Mouse (Mus musculus) R1 (cell line): ENCODE measurements around the gene Lhfpl5.

ENCODE experiments used
- DNase-seq: peaks from one replicate; pipeline ENCODE4 v3.0.0-alpha.2; 2018; ENCODE audit warnings: low read depth, low spot score

Gene Lhfpl5

DNA sequence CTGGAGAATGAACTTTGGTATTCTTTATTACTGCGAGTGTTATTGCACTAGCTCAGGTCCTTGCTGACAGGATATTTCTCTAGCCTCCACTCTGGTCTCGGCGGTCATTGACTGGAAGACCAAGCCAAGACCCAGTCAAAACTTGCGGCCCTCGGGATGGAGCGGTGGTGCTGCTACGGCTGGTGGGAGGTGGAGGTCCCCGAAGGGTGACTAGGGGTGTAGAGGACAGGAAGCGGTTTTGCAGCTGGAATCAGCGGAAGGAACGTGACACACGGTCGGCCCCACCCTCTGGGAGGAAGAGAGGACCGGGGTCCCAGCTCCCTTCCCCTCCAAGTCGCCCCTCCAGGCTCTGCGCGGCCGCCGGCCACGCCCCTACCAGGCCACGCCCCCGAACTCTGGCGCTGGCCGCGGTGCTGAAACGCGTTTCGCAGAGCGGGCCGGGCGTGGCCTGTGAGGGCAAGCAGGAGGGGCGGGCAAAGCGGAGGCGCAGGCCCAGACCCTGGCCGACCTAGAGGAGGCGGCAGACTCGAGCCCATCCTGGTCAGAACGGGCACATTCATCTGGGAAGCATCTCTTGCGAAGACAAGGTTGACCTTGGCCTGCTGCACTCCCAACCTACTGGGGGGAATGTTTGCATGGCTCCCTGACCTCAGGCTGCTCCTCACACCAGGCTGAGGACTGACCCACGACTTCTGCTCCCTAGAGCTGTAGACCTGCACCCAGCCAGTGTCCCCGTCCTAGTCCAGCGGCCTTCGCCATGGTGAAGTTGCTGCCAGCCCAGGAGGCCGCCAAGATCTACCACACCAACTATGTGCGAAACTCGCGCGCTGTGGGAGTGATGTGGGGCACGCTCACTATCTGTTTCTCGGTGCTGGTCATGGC is at the start of gene Lhfpl5:
TSS of gene Lhfpl5 (plus strand) at position 398 of the 882 bp plus-strand sequence.
- peak; percentile 77 for DNase-seq

DNA sequence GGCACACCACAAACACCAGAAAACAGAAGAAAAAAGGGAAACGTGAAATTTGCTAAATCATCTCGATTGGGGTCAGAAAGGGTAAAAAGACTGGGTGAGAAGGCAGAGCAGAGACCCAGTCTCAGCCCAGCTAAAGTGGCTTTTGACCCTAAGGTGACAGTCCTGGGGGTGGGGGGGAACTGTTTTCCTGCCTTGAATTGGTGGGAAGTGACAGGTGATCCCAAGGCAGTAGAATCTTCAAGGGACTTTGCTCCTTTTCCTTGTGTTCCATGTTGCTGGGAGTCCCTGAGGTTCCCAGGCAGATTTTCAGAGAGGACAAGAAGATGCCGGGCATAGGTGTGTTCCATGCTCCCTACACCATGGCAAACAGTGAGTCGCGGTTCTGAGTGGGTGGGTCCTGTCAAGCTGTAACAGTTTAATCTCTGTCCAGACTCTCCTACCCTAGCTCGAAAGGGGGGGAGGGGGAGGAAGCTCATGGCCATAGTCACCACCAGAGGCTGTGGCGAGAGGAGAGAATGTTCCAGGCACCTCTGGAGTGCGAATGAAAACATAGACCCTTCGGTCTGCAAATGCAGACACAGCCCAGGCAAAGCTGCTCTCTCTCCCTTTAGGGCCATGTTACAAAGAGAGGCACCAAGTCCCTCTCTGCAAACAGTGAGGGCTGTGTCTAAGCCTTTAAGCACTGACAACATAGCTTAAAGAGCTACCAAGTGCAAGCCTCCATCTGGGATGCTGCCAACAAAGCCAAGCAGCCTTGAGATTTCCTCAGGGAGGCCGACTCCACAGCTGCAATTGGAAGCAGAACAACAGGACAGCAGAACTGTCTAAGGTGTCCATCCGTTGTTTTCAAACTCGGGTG is 48.0 kb upstream of the Lhfpl5 start:
- DNase-seq = no peak

DNA sequence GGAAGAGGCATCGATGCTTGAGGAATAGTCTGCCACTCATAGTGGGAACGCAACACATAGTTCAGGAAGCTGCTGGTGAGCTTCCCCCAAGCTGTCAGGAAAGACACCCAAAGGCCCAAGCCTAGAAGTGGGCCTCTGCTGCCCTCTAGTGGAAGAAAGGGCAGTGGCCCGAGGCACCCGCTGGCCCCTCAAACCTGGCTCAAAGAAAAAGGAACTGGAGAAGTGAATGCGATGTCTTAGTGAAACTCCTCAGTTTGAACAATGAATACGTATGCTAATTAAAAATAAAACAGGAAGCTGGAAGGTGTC is 47.4 kb upstream of the Lhfpl5 start:
- DNase-seq = peak; percentile 72

DNA sequence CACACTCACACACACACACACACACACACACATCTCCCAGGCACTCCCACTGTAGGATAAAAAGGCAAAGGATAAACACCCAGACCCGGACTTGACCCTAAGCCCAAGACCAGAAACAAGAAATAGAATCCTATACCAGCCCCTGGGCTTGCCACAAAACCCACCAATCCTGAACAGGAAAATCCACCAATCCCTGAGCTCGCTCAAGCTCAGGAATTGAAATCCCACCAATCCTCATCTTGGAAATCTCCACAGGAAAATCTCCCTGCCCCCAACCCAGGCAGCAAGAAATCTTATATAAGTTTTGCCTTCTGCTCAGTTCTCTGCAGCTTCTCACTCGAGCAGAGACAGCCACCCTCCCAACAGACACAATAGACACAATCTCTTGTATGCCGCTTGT is 46.3 kb upstream of the Lhfpl5 start:
- DNase-seq = peak; percentile 82

DNA sequence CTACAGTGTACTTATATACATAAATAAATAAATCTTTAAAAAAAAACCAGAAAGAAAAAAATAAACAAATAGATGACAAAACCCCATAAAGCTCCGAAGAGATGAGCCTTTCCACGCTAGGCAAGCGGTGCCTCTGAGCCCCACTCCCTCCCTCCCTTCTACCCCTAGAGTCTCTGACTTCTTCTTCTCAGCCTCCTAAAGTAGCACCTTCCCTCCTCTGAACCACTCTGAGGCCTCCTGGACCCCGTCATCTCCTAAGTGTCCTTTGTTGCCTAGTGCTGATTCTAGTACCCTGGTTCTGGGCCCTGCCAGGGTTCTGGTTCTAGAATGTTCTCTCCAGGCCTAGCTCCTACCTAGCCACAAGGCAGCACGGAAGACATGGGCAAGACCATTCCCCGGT is 44.9 kb upstream of the Lhfpl5 start, which contains the start of gene Armc12:
TSS of gene Armc12 (plus strand) at position 301 of the 400 bp plus-strand sequence.
- no peak for DNase-seq

DNA sequence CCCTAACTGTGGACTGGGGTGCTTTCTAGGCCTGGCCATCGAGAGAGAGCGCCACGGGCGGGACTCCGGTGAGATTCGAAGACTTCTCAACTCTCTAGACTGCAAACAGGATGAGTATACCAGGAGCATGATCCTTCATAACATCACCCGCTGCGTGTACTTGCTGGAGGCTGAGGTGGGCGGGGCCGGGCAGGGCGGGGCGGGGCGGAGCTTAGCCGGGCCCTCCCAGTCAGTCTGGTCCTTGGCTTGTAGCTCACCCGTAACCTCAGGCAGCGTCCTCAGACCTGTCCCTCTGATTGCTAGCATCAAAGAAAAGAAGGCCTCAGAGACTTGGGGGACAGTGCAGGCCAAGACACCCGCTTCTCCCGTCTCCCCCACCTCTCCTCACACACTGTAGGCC is 43.5 kb upstream of the Lhfpl5 start:
- peak; percentile 78 for DNase-seq

DNA sequence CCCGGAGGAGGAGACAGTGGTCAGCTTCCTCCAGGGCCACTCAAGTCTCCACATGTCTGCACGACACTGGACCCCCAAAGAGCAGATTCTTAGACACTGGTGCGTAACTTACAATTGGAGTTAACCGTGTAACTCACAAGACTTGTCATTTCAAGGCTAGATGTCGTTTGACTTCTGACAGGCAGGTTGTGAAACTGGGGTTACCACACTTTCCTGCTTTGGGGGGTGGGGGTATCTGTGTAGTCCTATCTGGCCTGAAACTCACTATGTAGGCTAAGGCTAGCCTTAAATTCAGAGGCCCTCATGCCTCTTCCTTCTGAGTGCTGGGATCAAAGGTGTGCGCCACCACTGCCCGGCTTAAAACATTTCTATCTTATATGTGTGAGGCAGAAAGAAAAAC is 42.9 kb upstream of the Lhfpl5 start:
- DNase-seq = no peak

DNA sequence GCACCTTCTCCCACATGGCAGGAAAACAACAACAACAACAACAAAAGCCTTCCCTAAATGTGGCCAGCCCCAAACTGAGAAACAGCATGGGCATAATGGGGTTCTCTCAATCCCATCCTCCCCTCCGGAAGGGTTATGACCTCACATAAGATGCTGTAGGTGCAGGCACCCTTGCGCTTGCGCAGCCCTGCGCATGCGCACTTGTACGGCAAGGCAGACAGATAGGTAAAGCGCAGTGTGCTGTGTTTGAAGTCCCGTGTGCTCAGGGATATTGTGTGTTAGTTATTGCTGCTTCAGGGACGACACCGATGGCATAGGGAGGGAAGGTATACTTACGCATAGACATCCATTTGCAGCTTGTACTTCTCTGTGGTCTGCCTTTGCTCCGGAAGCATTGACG is 42.1 kb upstream of the Lhfpl5 start:
- DNase-seq = peak; percentile 89

DNA sequence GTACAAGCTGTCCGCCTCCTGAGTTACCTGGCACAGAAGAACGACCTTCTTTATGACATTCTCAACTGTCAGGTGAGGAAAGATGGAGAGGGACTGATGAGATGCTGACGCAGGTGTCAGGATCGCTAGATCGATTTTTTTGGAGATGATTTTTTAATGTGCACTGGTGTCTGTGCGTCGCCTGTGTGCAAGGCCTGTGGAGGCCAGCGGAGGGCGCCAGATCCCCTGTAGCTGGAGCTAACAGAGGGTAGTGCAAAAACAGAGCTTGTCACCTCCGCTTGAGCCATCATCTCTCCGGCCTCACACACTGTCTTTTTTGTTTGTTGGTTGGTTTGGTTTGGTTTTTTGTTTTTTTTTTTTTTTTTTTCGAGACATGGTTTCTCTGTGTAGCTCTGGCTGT is 37.6 kb upstream of the Lhfpl5 start:
- peak; percentile 78 for DNase-seq

DNA sequence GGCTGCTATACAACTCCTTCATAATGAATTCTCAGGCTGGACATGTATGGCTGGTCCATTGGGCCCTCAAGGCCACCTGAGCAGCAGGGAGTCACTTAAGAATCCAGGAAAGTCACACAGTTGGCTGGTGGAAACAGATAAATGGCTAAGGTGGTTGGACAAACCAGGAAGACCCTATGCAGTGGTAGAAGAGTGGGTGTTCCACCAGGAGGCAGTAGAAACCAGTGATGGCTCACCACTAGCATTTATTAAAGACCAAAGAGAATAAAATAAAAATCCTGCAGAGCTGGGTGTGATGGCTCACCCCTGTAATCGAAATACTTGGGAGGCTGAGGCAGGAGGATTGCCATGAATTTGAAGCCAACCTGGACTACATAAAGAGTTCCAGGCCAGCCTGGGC is 28.5 kb upstream of the Lhfpl5 start:
- no peak for DNase-seq

DNA sequence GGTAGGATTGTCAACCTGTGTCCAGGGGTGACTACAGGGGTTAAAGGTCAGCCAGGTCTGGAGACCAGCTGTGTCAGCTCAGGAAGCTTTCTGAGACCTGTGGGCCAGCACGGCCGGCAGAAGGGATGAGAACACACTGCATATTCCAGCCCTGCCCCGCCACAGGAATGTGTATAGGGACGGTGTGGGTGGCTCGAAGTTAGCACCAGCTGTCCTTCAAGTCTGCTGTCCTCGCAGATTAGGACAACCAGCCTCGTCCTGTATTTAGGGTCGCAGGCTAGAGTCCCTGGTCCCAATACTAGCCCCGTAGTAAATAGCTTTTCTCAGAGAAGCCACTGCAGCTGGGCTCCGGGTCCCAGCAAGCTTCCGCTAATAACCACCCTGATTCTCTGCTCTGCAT is 26.9 kb upstream of the Lhfpl5 start:
- no peak for DNase-seq

DNA sequence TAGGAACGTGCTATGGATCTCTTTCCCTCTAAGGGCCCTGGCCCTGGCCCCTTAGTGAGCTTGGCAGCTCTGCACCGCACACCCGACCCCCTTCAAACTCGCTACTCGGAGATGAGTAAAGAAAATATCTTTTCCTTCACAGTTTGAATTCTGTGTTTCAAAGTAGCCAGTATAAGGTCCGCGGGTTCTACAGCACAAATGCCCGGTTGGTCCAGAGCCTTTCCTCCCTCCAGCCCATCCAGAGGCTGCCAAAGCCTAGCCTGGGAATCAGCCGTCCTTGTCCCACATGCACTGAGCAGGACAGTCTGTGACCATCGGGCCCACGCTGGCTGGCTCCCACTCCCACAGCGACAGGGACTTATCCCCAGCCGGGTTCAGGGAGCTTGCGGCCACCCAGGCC is 26.3 kb upstream of the Lhfpl5 start, which contains the start of gene Clpsl2:
TSS of gene Clpsl2 (plus strand) at position 301 of the 400 bp plus-strand sequence.
- DNase-seq = no peak

DNA sequence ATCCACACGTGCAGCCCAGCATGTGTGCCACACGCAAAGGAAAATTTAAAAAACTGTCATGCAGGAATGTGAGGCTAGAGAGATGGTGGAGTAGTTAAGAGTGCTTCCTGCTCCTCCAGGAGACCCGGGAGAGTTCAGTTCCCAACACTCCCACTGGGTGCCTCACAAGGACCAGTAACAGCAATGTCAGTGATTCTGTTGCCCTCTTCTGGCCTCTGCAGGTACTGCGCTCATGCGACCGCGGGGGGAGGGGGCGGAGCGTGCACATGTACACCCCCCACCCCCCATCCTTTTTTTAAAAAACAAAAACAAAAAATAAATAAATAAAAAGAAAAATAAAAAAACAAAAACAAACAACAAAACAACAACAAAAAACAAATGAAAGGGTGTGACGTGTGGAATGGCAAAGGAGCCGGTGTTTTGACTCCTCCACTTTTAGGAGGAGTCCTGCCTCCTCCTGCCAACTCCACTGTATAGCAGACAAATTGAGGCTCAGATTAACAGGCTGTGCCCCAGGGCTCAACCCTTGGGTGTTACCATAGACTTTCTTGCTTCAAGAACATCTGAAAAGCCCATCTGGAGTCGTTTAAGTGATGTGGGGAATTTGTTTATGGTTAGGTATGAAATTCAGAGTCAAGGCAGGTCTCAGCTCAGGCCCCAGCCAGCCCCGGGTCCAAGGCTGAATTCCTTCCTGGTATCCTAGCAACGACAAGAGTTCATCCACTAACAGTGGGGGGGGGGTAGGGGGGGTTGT is 22.2 kb upstream of the Lhfpl5 start:
- peak; percentile 93 for DNase-seq

DNA sequence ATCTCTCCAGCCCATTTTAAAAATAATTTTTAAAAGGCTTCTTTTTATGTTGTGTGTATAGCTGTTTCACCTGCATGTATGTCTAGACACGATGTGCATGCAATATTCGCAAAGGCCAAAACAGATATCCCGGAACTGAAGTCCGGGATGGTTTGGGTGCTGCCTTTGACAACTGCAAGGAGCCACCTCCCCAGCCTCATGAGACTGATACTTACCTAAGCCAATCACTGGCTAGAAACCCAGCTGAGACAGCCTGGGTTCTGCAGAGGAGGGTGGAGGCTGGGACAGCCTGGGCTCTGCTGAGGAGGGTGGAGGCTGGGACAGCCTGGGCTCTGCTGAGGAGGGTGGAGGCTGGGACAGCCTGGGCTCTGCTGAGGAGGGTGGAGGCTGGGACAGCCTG is 21.4 kb upstream of the Lhfpl5 start:
- DNase-seq = peak; percentile 73

DNA sequence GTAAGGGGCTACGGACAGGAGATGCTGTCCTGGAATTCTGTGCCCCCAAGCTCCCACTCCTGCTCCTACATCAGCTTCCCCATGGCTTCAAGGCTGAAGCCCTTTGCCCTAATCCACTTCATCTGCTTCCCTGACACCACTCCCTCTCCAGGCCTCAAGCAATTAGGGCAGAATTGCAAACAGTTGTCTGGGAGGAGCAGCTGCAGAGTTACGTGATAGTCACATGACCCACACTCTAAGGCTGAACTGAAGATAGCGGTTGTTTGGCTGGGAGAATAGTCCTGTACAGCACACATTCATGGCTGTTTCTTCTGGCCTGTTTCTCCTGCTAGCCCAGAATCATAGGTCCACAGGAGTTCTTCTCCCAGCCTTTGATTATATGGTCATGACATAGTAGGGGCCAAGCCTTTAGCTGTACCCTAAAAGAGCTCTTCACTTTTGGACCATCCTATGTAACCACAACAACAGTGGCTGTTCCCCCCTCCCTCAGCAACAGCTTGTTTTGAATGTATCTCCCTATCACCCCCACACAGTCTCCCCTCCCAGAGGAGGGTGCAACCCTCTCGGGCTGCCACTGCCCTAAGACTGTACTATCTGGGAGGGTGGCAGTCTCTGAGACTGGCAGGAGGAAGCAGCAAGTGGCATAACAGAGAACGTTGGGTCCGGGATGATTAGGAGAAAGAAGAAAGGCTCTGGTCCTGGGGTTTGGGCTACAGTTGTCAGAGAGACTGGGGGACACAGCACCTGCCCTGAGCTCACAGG is 18.6 kb upstream of the Lhfpl5 start:
- DNase-seq = no peak

DNA sequence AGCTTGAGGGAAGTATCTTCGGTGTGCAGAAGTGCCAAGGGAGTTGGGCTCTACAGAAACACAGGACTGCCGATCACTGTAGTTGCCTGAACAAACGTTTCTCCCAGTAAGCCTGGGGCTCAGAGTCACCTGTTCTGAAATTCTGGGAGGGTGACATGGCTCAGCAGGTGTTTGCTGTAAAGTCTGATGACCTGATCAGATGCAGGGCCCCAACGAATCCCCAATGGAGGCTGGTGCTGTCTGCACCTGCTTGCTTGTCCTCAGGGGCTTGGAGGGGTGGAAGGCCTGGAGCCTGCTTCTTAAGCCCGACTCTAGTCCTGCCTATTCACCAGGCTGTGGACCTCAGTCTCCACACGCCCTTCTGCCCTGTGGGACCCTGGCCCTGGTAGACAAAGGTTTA is 17.7 kb upstream of the Lhfpl5 start:
- DNase-seq = no peak

DNA sequence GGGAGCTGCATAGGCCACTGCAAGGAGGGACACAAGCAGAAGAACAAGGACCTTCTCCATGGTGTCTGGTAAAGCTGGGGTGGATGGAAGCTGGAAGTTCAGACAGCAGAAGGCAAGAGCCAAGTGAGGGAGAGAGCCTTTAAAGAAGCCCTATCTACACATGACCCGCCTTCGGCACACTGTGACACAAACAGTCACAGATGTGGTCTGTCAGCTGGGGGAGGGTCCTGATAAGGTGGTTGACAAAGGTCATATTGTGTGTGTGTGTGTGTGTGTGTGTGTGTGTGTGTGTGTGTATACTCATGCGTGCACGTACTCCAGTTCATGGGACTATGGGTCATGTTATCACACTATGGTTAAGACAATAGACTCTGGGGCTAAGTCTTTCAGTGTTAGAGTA is 14.8 kb upstream of the Lhfpl5 start, which contains the start of gene Clps:
TSS of gene Clps (minus strand) at position 169 of the 400 bp plus-strand sequence.
- DNase-seq = no peak

DNA sequence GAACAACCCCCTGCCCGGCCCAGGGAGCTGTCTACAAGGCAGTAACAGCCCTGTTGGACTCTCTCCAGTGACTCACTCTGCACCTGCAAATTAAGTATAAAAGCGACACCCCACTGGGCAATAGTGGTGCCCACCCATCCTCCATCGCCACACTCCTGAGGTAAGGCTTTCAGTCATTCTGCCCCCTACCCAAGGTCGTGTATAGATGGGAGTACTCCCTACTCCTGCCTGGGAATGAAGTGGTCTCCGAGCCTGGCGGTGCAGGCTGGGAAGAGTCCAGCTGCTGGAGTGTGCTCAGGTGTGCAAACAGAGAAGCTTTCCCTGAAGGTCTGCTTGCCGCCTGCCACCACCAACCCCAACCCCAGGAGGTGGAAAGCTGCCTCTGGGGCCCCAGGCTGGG is 13.8 kb upstream of the Lhfpl5 start:
- no peak for DNase-seq

DNA sequence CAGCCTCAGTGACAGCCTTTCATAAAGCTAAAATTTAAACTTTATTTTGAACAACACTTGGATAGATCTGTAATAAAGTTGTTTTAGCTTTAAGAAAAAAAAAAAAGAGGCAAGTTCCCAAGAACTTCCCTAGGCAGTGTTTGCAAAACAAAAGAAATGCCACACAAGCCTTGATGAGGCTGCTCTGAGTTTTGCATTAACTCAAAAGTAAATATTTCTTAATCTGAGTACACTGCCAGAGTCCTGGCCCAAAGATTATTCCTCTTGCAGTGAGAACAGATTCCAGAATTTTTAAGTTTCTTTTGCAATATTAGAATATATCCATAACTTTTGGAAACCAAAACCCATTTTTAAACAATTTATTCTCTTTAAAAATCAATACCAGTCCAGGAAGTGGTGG is 10.3 kb upstream of the Lhfpl5 start:
- DNase-seq = no peak

DNA sequence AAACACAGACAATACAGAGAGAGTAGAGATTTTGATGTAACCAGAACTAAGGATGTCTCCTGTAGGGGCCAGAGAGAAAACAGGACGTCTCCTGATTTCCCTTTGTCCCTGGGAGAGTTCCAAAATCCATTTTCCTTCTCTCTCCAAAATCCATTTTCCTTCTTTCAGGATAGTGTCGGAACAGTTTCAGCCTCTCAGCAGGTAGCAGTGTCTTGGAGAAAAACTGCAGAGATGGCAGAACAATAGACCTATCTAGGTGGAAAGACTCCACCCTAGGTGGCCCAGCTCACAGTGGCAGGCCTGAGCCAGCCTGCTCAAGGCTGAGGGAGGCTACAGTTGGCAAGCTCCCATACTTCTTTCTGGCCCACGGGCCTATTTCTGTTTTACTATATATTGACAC is 7.9 kb upstream of the Lhfpl5 start:
- DNase-seq = peak; percentile 64

DNA sequence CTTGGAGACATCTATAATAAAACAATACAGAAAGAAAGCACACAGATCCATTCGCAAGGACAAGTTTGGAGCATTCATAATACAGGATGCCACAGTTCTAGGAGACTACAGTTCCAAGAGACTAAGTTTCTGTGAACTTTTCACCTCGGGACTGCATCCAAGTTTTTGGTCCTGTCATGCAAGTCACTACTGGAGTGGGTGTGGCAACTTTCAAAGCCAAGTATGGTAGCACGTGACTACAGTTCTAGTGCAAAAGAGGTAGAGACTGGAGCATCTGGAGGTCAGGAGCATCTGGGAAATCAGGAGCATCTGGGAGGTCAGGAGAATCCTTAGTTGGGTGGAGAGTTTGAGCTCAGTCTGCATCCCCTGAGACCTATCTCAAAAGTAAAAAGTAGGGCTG is 3.6 kb upstream of the Lhfpl5 start:
- peak; percentile 58 for DNase-seq
